Mouse (Mus musculus) ES-E14 (cell line): ENCODE measurements around the gene Adgrg1. TPM values are rescaled to one million over a fixed set of nuclear protein-coding genes. Genes with fewer than 3 reads are reported as not detected.

ENCODE experiments used
- DNase-seq: peaks from one replicate; pipeline ENCODE4 v3.0.0-alpha.2; 2013; ENCODE audit warnings: low read depth, low spot score
- H3K27ac ChIP-seq: 2 replicates; pipeline ENCODE4 v1.5.1; 2012; ENCODE audit warnings: low read depth, mild to moderate bottlenecking, low read length, moderate library complexity, mixed read lengths; ENCODE audit not compliant: poor library complexity, insufficient read depth, severe bottlenecking
- H3K36me3 ChIP-seq: 2 replicates; pipeline ENCODE4 v1.6.1; 2012; ENCODE audit warnings: mild to moderate bottlenecking, low read length, moderate library complexity, mixed read lengths; ENCODE audit not compliant: control insufficient read depth, poor library complexity, insufficient read depth, severe bottlenecking
- H3K4me1 ChIP-seq, 2 experiments: fragments of 150-350 bp in 1 of 2; sonication (generic) in 1 of 2; 2 replicates each; pipeline ENCODE4 v1.6.1; 2012; ENCODE audit warnings: low read length in 2 of 2, mild to moderate bottlenecking in 1 of 2, mixed read lengths in 1 of 2; ENCODE audit not compliant: control insufficient read depth in 2 of 2, insufficient read depth in 2 of 2, poor library complexity in 1 of 2
- H3K4me3 ChIP-seq, 2 experiments: fragments of 150-350 bp in 1 of 2; sonication (generic) in 1 of 2; 2 replicates each; pipeline ENCODE4 v1.5.1; 2012; ENCODE audit warnings: low read length in 2 of 2, low read depth in 1 of 2, mild to moderate bottlenecking in 1 of 2, mixed read lengths in 1 of 2; ENCODE audit not compliant: insufficient read depth in 1 of 2, poor library complexity in 1 of 2, severe bottlenecking in 1 of 2
- H3K9ac ChIP-seq: 2 replicates; pipeline ENCODE4 v1.6.1; 2012; ENCODE audit warnings: low read depth, mild to moderate bottlenecking, low read length, mixed read lengths; ENCODE audit not compliant: poor library complexity, insufficient read depth, severe bottlenecking
- H3K9me3 ChIP-seq: fragments of 150-350 bp; sonication (generic); 2 replicates; pipeline ENCODE4 v1.6.1; 2012; ENCODE audit warnings: low read depth, mild to moderate bottlenecking, low read length; ENCODE audit not compliant: control insufficient read depth, insufficient read depth
- CHD2 ChIP-seq: IDR thresholded peaks from 2 replicates; pipeline ENCODE4 v1.6.1; 2014; ENCODE audit warnings: mild to moderate bottlenecking, low read depth, low read length, inconsistent platforms
- HCFC1 ChIP-seq: IDR thresholded peaks from 2 replicates; pipeline ENCODE4 v1.6.1; 2012; ENCODE audit warnings: low read length, inconsistent platforms, borderline replicate concordance; ENCODE audit not compliant: insufficient read depth
- MAFK ChIP-seq: IDR thresholded peaks from 2 replicates; pipeline ENCODE4 v1.6.1; 2014; ENCODE audit warnings: mild to moderate bottlenecking, low read depth, low read length, inconsistent platforms; ENCODE audit not compliant: insufficient read depth
- ZC3H11A ChIP-seq: IDR thresholded peaks from 2 replicates; pipeline ENCODE4 v1.6.1; 2012; ENCODE audit warnings: low read depth, mild to moderate bottlenecking, inconsistent platforms, low read length, borderline replicate concordance
- ZNF384 ChIP-seq: IDR thresholded peaks from 2 replicates; pipeline ENCODE4 v1.6.1; 2012; ENCODE audit warnings: low read depth, low read length, inconsistent platforms
- in situ Hi-C, 2 experiments: fragments of 600-800 bp; cut with MboI; formaldehyde crosslinking; loops; one replicate each; pipeline ENCODE4 v1.15.1; 2025; ENCODE audit warnings: low sequenced_read_pairs in 2 of 2, inconsistent platforms in 1 of 2; ENCODE audit not compliant: unreplicated experiment in 2 of 2
- total RNA-seq: library from RNA; depleted of rRNA; stranded (reverse); fragments of 300-350 nt; gene quantifications from 2 replicates; pipeline ENCODE4 v1.2.3, GENCODE M21; 2012

Adgrg1 gene
- total RNA-seq, 1 experiment: 5.4 TPM

- TF ChIP-seq ZC3H11A (no peak), MAFK (no peak), ZNF384 (no peak), HCFC1 (no peak), CHD2 (no peak)
- in situ Hi-C loops: no loop called here
- H3K4me3 ChIP-seq: no peak overlapping the region
These were observed 4.2 kb downstream of the Adgrg1 start for GRCm38 (mm10) chr8:94978593-94979319.

GRCm38 (mm10) chr8:94980176-94980575 is 5.6 kb downstream of the Adgrg1 start:
- in situ Hi-C loops: no loop called here
- no peak for DNase-seq
- no peak for TF ChIP-seq HCFC1
- TF ChIP-seq ZNF384: no peak
- TF ChIP-seq MAFK: no peak
- TF ChIP-seq CHD2: no peak
- no peak for TF ChIP-seq ZC3H11A
- Histone ChIP-seq H3K4me1 (peaks cover 2 to 27% of the 10 kb centered on the region in 2 experiments; a peak in 3 of 4 replicates), H3K36me3 (no peaks in the 10 kb centered on the region), H3K27ac (no peak overlapping the region), H3K4me3 (no peak overlapping the region), H3K9ac (no peak overlapping the region), H3K9me3 (no peaks in the 10 kb centered on the region)

More at GRCm38 (mm10) chr8:94978593-94979319, 4.2 kb downstream of the Adgrg1 start:
- Histone ChIP-seq H3K4me1 (peaks cover 2 to 25% of the 10 kb centered on the region in 2 experiments; a peak in 3 of 4 replicates), H3K9ac (no peak overlapping the region), H3K36me3 (no peaks in the 10 kb centered on the region), H3K27ac (no peak overlapping the region), H3K9me3 (no peaks in the 10 kb centered on the region)
- no peak for DNase-seq

GRCm38 (mm10) chr8:94980976-94981375 is 6.4 kb downstream of the Adgrg1 start:
- TF ChIP-seq ZC3H11A (no peak), MAFK (no peak), ZNF384 (no peak), CHD2 (no peak), HCFC1 (no peak)
- DNase-seq: no peak
- Histone ChIP-seq H3K36me3 (no peaks in the 10 kb centered on the region), H3K9ac (no peak overlapping the region), H3K4me1 (peaks cover 2 to 27% of the 10 kb centered on the region in 2 experiments; a peak in 3 of 4 replicates), H3K4me3 (no peak overlapping the region), H3K9me3 (no peaks in the 10 kb centered on the region), H3K27ac (no peak overlapping the region)
- in situ Hi-C loops: no loop called here

- H3K9ac ChIP-seq: no peak overlapping the region
- no peaks in the 10 kb centered on the region for H3K9me3 ChIP-seq
- H3K36me3 ChIP-seq: no peaks in the 10 kb centered on the region
- DNase-seq: no peak
- H3K4me1 ChIP-seq: peaks cover 2 to 24% of the 10 kb centered on the region in 2 experiments; a peak in 3 of 4 replicates
- no peak overlapping the region for H3K27ac ChIP-seq
- in situ Hi-C loops: no loop called here
- no peak overlapping the region for H3K4me3 ChIP-seq
- TF ChIP-seq ZC3H11A (no peak), ZNF384 (peak; percentile 46; the same call in 1 of the 2 replicates), CHD2 (no peak), MAFK (no peak), HCFC1 (no peak)
These were observed 7.3 kb downstream of the Adgrg1 start for GRCm38 (mm10) chr8:94981848-94982247.

- TF ChIP-seq ZNF384: no peak
- no peak for TF ChIP-seq CHD2
- TF ChIP-seq ZC3H11A: no peak
- no peak for TF ChIP-seq MAFK
- TF ChIP-seq HCFC1: no peak
- H3K27ac ChIP-seq: no peak overlapping the region
- H3K4me3 ChIP-seq: no peak overlapping the region
- no peak overlapping the region for H3K9ac ChIP-seq
- in situ Hi-C loops: no loop called here
- peaks cover 2 to 21% of the 10 kb centered on the region in 2 experiments; a peak in 3 of 4 replicates for H3K4me1 ChIP-seq
- no peaks in the 10 kb centered on the region for H3K36me3 ChIP-seq
- H3K9me3 ChIP-seq: no peaks in the 10 kb centered on the region
- DNase-seq: no peak
These were observed 8.6 kb downstream of the Adgrg1 start for GRCm38 (mm10) chr8:94983146-94983545.
